Mouse (Mus musculus): ENCODE data around the gene Ccl27a.

DNA sequence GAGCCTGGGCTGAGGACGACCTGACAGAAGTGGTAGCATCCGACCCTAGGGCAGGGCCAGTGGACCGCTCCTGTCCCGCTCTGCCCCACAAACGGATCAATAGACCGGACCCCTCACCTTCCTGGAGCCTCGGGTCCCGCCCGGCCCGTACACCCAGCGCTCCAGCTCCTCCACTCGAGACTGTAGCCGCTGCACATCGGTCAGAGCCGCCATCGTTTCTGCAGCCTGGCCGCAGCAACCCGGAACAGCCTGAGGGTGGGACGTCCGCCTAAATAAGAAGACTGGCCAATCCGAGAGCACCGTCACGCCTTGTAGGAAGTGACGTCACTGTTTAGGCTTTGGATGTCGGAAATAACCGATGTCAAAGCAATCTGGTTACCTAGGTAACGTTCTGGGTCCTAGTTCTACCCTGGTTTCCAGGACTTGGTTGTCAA lies 51.1 kb downstream of the Ccl27a start, which contains the start of gene Dctn3:
- peak; percentile 95 for TF ChIP-seq POLR2A (IDR thresholded peaks at IDR 0.05; ENCODE audit: borderline replicate concordance, insufficient read depth, low read length)
- no peak for TF ChIP-seq CTCF (IDR thresholded peaks at IDR 0.05; ENCODE audit: borderline replicate concordance, insufficient read depth, low read depth, low read length)

Data from cerebellum, adult 2 months (tissue).